Mouse (Mus musculus) hindbrain, embryonic 11.5 days (tissue): ENCODE measurements around the gene Amy2a5. TPM values are rescaled to one million over a fixed set of nuclear protein-coding genes. Genes with fewer than 3 reads are reported as not detected.
A peak's percentile ranks its signal among the peaks of the same experiment; 100 is the strongest.
"Not testable (repeated sequence)": the region's sequence is repeated elsewhere in the genome, so short reads cannot be mapped to it uniquely, and the experiment has no call there.

ENCODE experiments used
- ATAC-seq: fragments of 200-750 bp; cut with Nextera tagmentation; 2 replicates; pipeline ENCODE4 v1.8.0; 2017; ENCODE audit warnings: mild to moderate bottlenecking, moderate TSS enrichment, moderate library complexity; ENCODE audit not compliant: low FRiP score
- DNase-seq: peaks from one replicate; pipeline ENCODE4 v3.0.0-alpha.2; 2015; ENCODE audit warnings: low spot score
- H3K27ac ChIP-seq: fragments of 300-500 bp; sonication (generic); 2 replicates; pipeline ENCODE4 v1.5.1; 2014; ENCODE audit warnings: mild to moderate bottlenecking, low read depth, low read length
- H3K27me3 ChIP-seq: fragments of 300-500 bp; sonication (generic); 2 replicates; pipeline ENCODE4 v1.6.1; 2014; ENCODE audit warnings: mild to moderate bottlenecking, low read length, moderate library complexity, mixed read lengths; ENCODE audit not compliant: control insufficient read depth, insufficient read depth
- H3K36me3 ChIP-seq: fragments of 300-500 bp; sonication (generic); 2 replicates; pipeline ENCODE4 v1.6.1; 2014; ENCODE audit warnings: mild to moderate bottlenecking, low read length, moderate library complexity, mixed read lengths; ENCODE audit not compliant: control insufficient read depth, insufficient read depth
- H3K4me1 ChIP-seq: fragments of 300-500 bp; sonication (generic); replicated peaks from 2 replicates; pipeline ENCODE4 v1.6.1; 2014; ENCODE audit warnings: low read length, mixed read lengths; ENCODE audit not compliant: control insufficient read depth, insufficient read depth
- H3K4me2 ChIP-seq: fragments of 300-500 bp; sonication (generic); replicated peaks from 2 replicates; pipeline ENCODE4 v1.6.1; 2014; ENCODE audit warnings: mild to moderate bottlenecking, low read depth, low read length
- H3K4me3 ChIP-seq: fragments of 300-500 bp; sonication (generic); 2 replicates; pipeline ENCODE4 v1.5.1; 2014; ENCODE audit warnings: low read depth, low read length
- H3K9ac ChIP-seq: fragments of 300-500 bp; sonication (generic); 2 replicates; pipeline ENCODE4 v1.6.1; 2014; ENCODE audit warnings: low read depth, low read length
- H3K9me3 ChIP-seq: fragments of 300-500 bp; sonication (generic); 2 replicates; pipeline ENCODE4 v1.6.1; 2016; ENCODE audit warnings: low read length; ENCODE audit not compliant: control insufficient read depth
- WGBS: fragments of 180-500 bp; shearing (Covaris S2); extraction: QIAGEN DNeasy Blood & Tissue Kit; methylation state at CpG from one replicate; pipeline ENCODE4 v1.1.7; 2014; 5-methylcytosine and 5-hydroxymethylcytosine counted together
- polyA plus RNA-seq: library from polyadenylated mRNA; unstranded; fragments of >200 nt; fragmentation: Nextera tagmentation; extraction: Ambion mirVana; gene quantifications from 2 replicates; pipeline ENCODE4 v1.2.1, GENCODE M21; 2014

Amy2a5 gene
- polyA plus RNA-seq: not detected in 2 replicates

DNA sequence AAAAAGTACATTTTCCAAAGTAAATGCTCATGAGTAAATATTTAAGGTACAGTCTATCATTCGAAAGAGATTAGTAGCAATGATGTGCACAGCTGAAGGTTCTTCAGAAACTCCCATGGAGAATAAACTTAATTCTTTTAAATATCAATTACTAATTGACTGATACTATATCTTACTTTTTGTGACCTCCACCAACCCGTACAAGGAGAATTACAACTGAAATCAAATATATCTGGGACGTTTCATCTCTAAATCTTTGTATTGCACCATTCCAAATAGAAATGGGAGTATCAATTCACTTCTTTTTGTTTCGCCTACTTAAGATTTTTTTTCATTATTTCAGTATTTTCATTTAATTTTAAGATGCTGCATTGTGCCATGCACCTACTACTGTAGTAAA lies at the start of gene Amy2a5:
Gene Amy2a5 (minus strand): TSS at position 101 of the 400 bp plus-strand sequence.
- H3K4me1 ChIP-seq, ATAC-seq, H3K4me2 ChIP-seq, H3K27me3 ChIP-seq, H3K4me3 ChIP-seq, H3K9me3 ChIP-seq, H3K27ac ChIP-seq, DNase-seq, H3K9ac ChIP-seq, H3K36me3 ChIP-seq: not testable (repeated sequence)
- WGBS: no CpG with 5 or more reads among the region's 4 CpGs

DNA sequence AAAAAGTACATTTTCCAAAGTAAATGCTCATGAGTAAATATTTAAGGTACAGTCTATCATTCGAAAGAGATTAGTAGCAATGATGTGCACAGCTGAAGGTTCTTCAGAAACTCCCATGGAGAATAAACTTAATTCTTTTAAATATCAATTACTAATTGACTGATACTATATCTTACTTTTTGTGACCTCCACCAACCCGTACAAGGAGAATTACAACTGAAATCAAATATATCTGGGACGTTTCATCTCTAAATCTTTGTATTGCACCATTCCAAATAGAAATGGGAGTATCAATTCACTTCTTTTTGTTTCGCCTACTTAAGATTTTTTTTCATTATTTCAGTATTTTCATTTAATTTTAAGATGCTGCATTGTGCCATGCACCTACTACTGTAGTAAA lies 32.7 kb upstream of the Amy2a5 start, which contains the start of gene Amy2a4:
Gene Amy2a4 (minus strand): TSS at position 101 of the 400 bp plus-strand sequence.
- H3K9ac ChIP-seq, H3K36me3 ChIP-seq, H3K4me3 ChIP-seq, H3K4me1 ChIP-seq, DNase-seq, ATAC-seq, H3K27ac ChIP-seq, H3K9me3 ChIP-seq, H3K4me2 ChIP-seq, H3K27me3 ChIP-seq: not testable (repeated sequence)
- no CpG with 5 or more reads among the region's 4 CpGs for WGBS

GRCm38 (mm10) chr3:113280285-113280684 lies 21.6 kb upstream of the Amy2a5 start:
- H3K4me3 ChIP-seq: not testable (repeated sequence)
- ATAC-seq: peak; percentile 49; the same call in 1 of the 2 replicates

DNA sequence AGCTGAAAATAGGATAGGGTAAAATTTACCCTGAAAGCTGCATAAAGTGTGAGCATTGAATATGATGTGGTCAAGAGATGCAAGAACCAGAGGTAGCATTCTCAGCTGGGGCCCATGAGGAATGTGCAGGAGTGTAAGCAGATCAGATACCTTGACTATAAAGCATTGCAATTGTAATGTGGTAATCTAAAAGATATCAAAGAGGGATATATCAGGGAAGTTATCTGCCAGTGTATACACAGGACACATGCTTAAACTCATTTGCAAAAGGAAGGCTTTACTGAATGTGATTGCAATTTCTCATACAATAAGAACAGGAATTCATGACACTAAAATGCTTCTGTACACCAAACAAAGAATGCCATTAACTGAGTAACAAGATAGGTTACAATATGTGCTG lies 20.9 kb upstream of the Amy2a5 start:
- not testable (repeated sequence) for H3K27me3 ChIP-seq, H3K27ac ChIP-seq, H3K4me3 ChIP-seq, H3K9me3 ChIP-seq, H3K4me1 ChIP-seq, H3K36me3 ChIP-seq, DNase-seq, H3K4me2 ChIP-seq, ATAC-seq, H3K9ac ChIP-seq

More at GRCm38 (mm10) chr3:113280285-113280684, 21.6 kb upstream of the Amy2a5 start:
- H3K27ac ChIP-seq, H3K4me1 ChIP-seq, H3K4me2 ChIP-seq, H3K36me3 ChIP-seq, H3K9me3 ChIP-seq, H3K27me3 ChIP-seq, DNase-seq, H3K9ac ChIP-seq: not testable (repeated sequence)

DNA sequence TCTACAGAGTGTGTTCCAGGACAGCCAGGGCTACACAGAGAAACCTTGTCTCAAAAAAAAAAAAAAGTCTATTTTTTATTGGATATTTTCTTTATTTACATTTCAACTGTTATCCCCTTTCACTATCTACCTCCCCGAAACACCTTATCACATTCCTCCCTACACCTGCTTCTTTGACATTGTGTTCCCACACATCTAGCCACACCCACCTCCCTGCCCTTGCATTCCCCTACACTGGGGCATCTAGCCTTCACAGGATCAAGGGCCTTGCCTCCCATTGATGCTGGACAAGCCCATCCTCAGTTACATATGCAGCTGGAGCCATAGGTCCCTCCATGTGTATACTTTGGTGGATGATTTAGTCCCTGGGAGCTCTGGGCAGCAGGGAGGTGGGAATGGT lies 31.5 kb downstream of the Amy2a5 start:
- ATAC-seq: no peak
- Histone ChIP-seq H3K27me3 (no peaks in the 10 kb centered on the region), H3K4me3 (no peak overlapping the region), H3K4me2 (no peak overlapping the region), H3K36me3 (no peaks in the 10 kb centered on the region), H3K9me3 (no peaks in the 10 kb centered on the region), H3K4me1 (no peaks in the 10 kb centered on the region), H3K9ac (no peak overlapping the region), H3K27ac (no peak overlapping the region)
- DNase-seq: no peak
- 95% methylated on average over 1 of the region's 1 CpGs for WGBS

Other genes with a start within 250 kb of the Amy2a5 start
- not detected in 2 replicates for gene Amy2a4, start 32.6 kb upstream of the Amy2a5 start, polyA plus RNA-seq
- gene Amy2a3, start 65.2 kb upstream of the Amy2a5 start, polyA plus RNA-seq: not detected in 2 replicates
- not detected in 2 replicates for gene Amy2a2, start 97.8 kb upstream of the Amy2a5 start, polyA plus RNA-seq